Mouse (Mus musculus): ENCODE results near the gene Wdfy1. TPM values are rescaled to one million over a fixed set of nuclear protein-coding genes. Genes with fewer than 3 reads are reported as not detected.

Wdfy1 gene
- polyA plus RNA-seq, 1 experiment from 2014 or later, result 104 TPM

- Histone ChIP-seq H3K27ac (replicated peaks) (no peak overlapping the region), H3K9me3 (replicated peaks) (no peaks in the 10 kb centered on the region), H3K4me3 (replicated peaks) (no peak overlapping the region), H3K36me3 (no peaks in the 10 kb centered on the region), H3K4me1 (no peaks in the 10 kb centered on the region), H3K27me3 (replicated peaks) (peaks cover 11% of the 10 kb centered on the region), H3K4me2 (no peak overlapping the region), H3K9ac (replicated peaks) (no peak overlapping the region)
- no peak for ATAC-seq (ENCODE audit: low FRiP score)
- WGBS, result 59% methylated on average over 8 of the region's 8 CpGs
Measured at GRCm38 (mm10) chr1:79678117-79678684, 97.7 kb downstream of the Wdfy1 start.

GRCm38 (mm10) chr1:79675716-79676115 is 100.2 kb downstream of the Wdfy1 start:
- Histone ChIP-seq H3K4me2 (no peak overlapping the region), H3K27ac (replicated peaks) (no peak overlapping the region), H3K27me3 (replicated peaks) (peaks cover 27% of the 10 kb centered on the region), H3K9me3 (replicated peaks) (no peaks in the 10 kb centered on the region), H3K36me3 (no peaks in the 10 kb centered on the region), H3K4me1 (peaks cover 16% of the 10 kb centered on the region), H3K9ac (replicated peaks) (no peak overlapping the region), H3K4me3 (replicated peaks) (no peak overlapping the region)
- no peak for ATAC-seq (ENCODE audit: low FRiP score)
- WGBS, result 69% methylated on average over 4 of the region's 4 CpGs

GRCm38 (mm10) chr1:79671543-79672337 is 104.2 kb downstream of the Wdfy1 start, which contains the start of gene Ap1s3:
Gene Ap1s3 (minus strand): TSS chr1:79671972.
- Histone ChIP-seq H3K9ac (replicated peaks) (peak within 1 kb of the TSS; percentile 53), H3K9me3 (replicated peaks) (no peaks in the 10 kb centered on the region), H3K4me1 (peaks cover 18% of the 10 kb centered on the region), H3K27me3 (replicated peaks) (peaks cover 34% of the 10 kb centered on the region), H3K27ac (replicated peaks) (no peak within 1 kb of the TSS), H3K36me3 (no peaks in the 10 kb centered on the region), H3K4me3 (replicated peaks) (peak within 1 kb of the TSS; percentile 66), H3K4me2 (peak within 1 kb of the TSS; percentile 97)
- ATAC-seq (ENCODE audit: low FRiP score), result peak; percentile 92
- 3% methylated on average over 51 of the region's 51 CpGs for WGBS

GRCm38 (mm10) chr1:79671196-79671542 is 104.8 kb downstream of the Wdfy1 start:
- peak overlapping the region; percentile 97 for H3K4me2 ChIP-seq
- H3K9me3 ChIP-seq (replicated peaks), result no peaks in the 10 kb centered on the region
- no peak overlapping the region for H3K27ac ChIP-seq (replicated peaks)
- peak overlapping the region; percentile 53; the same call in 1 of the 2 replicates for H3K9ac ChIP-seq (replicated peaks)
- peak overlapping the region; percentile 66 for H3K4me3 ChIP-seq (replicated peaks)
- H3K4me1 ChIP-seq, result peaks cover 18% of the 10 kb centered on the region
- ATAC-seq (ENCODE audit: low FRiP score), result no peak
- peaks cover 34% of the 10 kb centered on the region for H3K27me3 ChIP-seq (replicated peaks)
- 2% methylated on average over 11 of the region's 11 CpGs for WGBS
- no peaks in the 10 kb centered on the region for H3K36me3 ChIP-seq

GRCm38 (mm10) chr1:79669419-79669974 is 106.4 kb downstream of the Wdfy1 start:
- Histone ChIP-seq H3K4me2 (no peak overlapping the region), H3K27me3 (replicated peaks) (peaks cover 34% of the 10 kb centered on the region), H3K9ac (replicated peaks) (no peak overlapping the region), H3K4me3 (replicated peaks) (no peak overlapping the region), H3K9me3 (replicated peaks) (no peaks in the 10 kb centered on the region), H3K27ac (replicated peaks) (no peak overlapping the region), H3K4me1 (peaks cover 18% of the 10 kb centered on the region), H3K36me3 (no peaks in the 10 kb centered on the region)
- 83% methylated on average over 9 of the region's 9 CpGs for WGBS
- no peak for ATAC-seq (ENCODE audit: low FRiP score)

- H3K4me1 ChIP-seq, result no peaks in the 10 kb centered on the region
- H3K4me2 ChIP-seq, result no peak overlapping the region
- no peak for ATAC-seq (ENCODE audit: low FRiP score)
- no peaks in the 10 kb centered on the region for H3K9me3 ChIP-seq (replicated peaks)
- 85% methylated on average over 4 of the region's 4 CpGs for WGBS
- no peak overlapping the region for H3K27ac ChIP-seq (replicated peaks)
- no peaks in the 10 kb centered on the region for H3K27me3 ChIP-seq (replicated peaks)
- no peak overlapping the region for H3K9ac ChIP-seq (replicated peaks)
- H3K4me3 ChIP-seq (replicated peaks), result no peak overlapping the region
- no peaks in the 10 kb centered on the region for H3K36me3 ChIP-seq
Measured at GRCm38 (mm10) chr1:79664911-79665310, 111.0 kb downstream of the Wdfy1 start.

- H3K9me3 ChIP-seq (replicated peaks), result no peaks in the 10 kb centered on the region
- WGBS, result 93% methylated on average over 7 of the region's 7 CpGs
- no peak overlapping the region for H3K27ac ChIP-seq (replicated peaks)
- no peak overlapping the region for H3K4me3 ChIP-seq (replicated peaks)
- no peak for ATAC-seq (ENCODE audit: low FRiP score)
- no peaks in the 10 kb centered on the region for H3K4me1 ChIP-seq
- no peaks in the 10 kb centered on the region for H3K27me3 ChIP-seq (replicated peaks)
- no peak overlapping the region for H3K9ac ChIP-seq (replicated peaks)
- no peaks in the 10 kb centered on the region for H3K36me3 ChIP-seq
- no peak overlapping the region for H3K4me2 ChIP-seq
Measured at GRCm38 (mm10) chr1:79659598-79659997, 116.3 kb downstream of the Wdfy1 start.

GRCm38 (mm10) chr1:79657411-79657810 is 118.5 kb downstream of the Wdfy1 start:
- H3K9me3 ChIP-seq (replicated peaks), result no peaks in the 10 kb centered on the region
- H3K27ac ChIP-seq (replicated peaks), result no peak overlapping the region
- 75% methylated on average over 1 of the region's 1 CpGs for WGBS

GRCm38 (mm10) chr1:79655819-79656555 is 120.0 kb downstream of the Wdfy1 start:
- Histone ChIP-seq H3K4me3 (replicated peaks) (no peak overlapping the region), H3K27me3 (replicated peaks) (no peaks in the 10 kb centered on the region), H3K36me3 (no peaks in the 10 kb centered on the region), H3K9me3 (replicated peaks) (no peaks in the 10 kb centered on the region), H3K27ac (replicated peaks) (no peak overlapping the region), H3K9ac (replicated peaks) (no peak overlapping the region), H3K4me2 (no peak overlapping the region), H3K4me1 (no peaks in the 10 kb centered on the region)
- 87% methylated on average over 4 of the region's 4 CpGs for WGBS
- no peak for ATAC-seq (ENCODE audit: low FRiP score)

More at GRCm38 (mm10) chr1:79657411-79657810, 118.5 kb downstream of the Wdfy1 start:
- H3K4me2 ChIP-seq, result no peak overlapping the region
- no peaks in the 10 kb centered on the region for H3K36me3 ChIP-seq
- no peak for ATAC-seq (ENCODE audit: low FRiP score)
- H3K4me3 ChIP-seq (replicated peaks), result no peak overlapping the region
- no peak overlapping the region for H3K9ac ChIP-seq (replicated peaks)
- no peaks in the 10 kb centered on the region for H3K27me3 ChIP-seq (replicated peaks)
- H3K4me1 ChIP-seq, result no peaks in the 10 kb centered on the region

GRCm38 (mm10) chr1:79654948-79655347 is 121.0 kb downstream of the Wdfy1 start:
- Histone ChIP-seq H3K4me3 (replicated peaks) (no peak overlapping the region), H3K4me1 (no peaks in the 10 kb centered on the region), H3K36me3 (no peaks in the 10 kb centered on the region), H3K9me3 (replicated peaks) (no peaks in the 10 kb centered on the region), H3K27me3 (replicated peaks) (no peaks in the 10 kb centered on the region), H3K9ac (replicated peaks) (no peak overlapping the region), H3K27ac (replicated peaks) (no peak overlapping the region), H3K4me2 (no peak overlapping the region)
- WGBS, result 97% methylated on average over 2 of the region's 2 CpGs
- no peak for ATAC-seq (ENCODE audit: low FRiP score)

All from neural tube, embryonic 15.5 days (tissue).